Mouse (Mus musculus): ENCODE results near the gene Barhl1.

GRCm38 (mm10) chr2:28863857-28864256, 52.6 kb downstream of the Barhl1 start:
- TF ChIP-seq MAFK (IDR thresholded peaks at IDR 0.05; ENCODE audit: insufficient replicate concordance, low read length) (no peak), E2F4 (IDR thresholded peaks at IDR 0.05; ENCODE audit: insufficient replicate concordance, low read depth, low read length) (no peak), CTCF (conservative IDR thresholded peaks at IDR 0.05 in 1 of 2, IDR thresholded peaks at IDR 0.05 in 1 of 2; ENCODE audit: low read depth in 2 of 2, low read length in 2 of 2) (peak in 1 of 2 experiments; percentile 13; a peak in 1 of 4 replicates), ZNF384 (IDR thresholded peaks at IDR 0.05; ENCODE audit: low read depth, low read length) (no peak), CHD1 (IDR thresholded peaks at IDR 0.05; ENCODE audit: low read depth, low read length) (no peak), RCOR1 (conservative IDR thresholded peaks at IDR 0.05; ENCODE audit: low read depth, low read length) (no peak), POLR2A (IDR thresholded peaks at IDR 0.05; ENCODE audit: low read depth, low read length) (no peak), NELFE (IDR thresholded peaks at IDR 0.05; ENCODE audit: low read depth, low read length) (no peak), JUND (conservative IDR thresholded peaks at IDR 0.05; ENCODE audit: low read depth, low read length) (no peak), ZC3H11A (IDR thresholded peaks at IDR 0.05; ENCODE audit: low read depth, low read length) (no peak), HCFC1 (IDR thresholded peaks at IDR 0.05; ENCODE audit: low read depth, low read length) (no peak), GABPA (IDR thresholded peaks at IDR 0.05; ENCODE audit: insufficient replicate concordance, low read depth, low read length) (no peak), MEF2A (IDR thresholded peaks at IDR 0.05; ENCODE audit: borderline replicate concordance, low read depth, low read length) (no peak)

Measured in CH12.LX (cell line).